ENCODE assay signal across 10 mouse cellular contexts in genomic region chr14:61294738-61295079, GRCm38 (mm10). TPM values are rescaled to one million over a fixed set of nuclear protein-coding genes. Genes with fewer than 3 reads are reported as not detected.
A peak's percentile ranks its signal among the peaks of the same experiment; 100 is the strongest.
DNase-seq lines count a peak whose midpoint lies in the region; ATAC-seq and TF ChIP-seq lines count a peak whose summit lies in the region.
"Had no signal": no experiment of that assay in that cellular context is flagged by ENCODE, and none has a peak within 500 bp of the region (broad histone marks: within the 10 kb centered on the region; RNA-seq: fewer than 3 reads in every experiment).

No protein-coding gene starts in this region.

- TF ChIP-seq EP300 in lung, postnatal 0 days (IDR thresholded peaks at IDR 0.05) = no peak

- 17% methylated on average over 6 of the region's 6 CpGs for WGBS in heart, embryonic 14.5 days
- 19% methylated on average over 6 of the region's 6 CpGs for WGBS in lung, postnatal 0 days

- peak; percentile 49 for TF ChIP-seq CTCF in lung, postnatal 0 days (IDR thresholded peaks at IDR 0.05)

- H3K36me3 ChIP-seq in heart, embryonic 14.5 days (ENCODE audit: control insufficient read depth, insufficient read depth, low read length) = no peaks in the 10 kb centered on the region
- H3K36me3 ChIP-seq in lung, postnatal 0 days (ENCODE audit: insufficient read depth, low read length) = no peaks in the 10 kb centered on the region
- H3K36me3 ChIP-seq: G1E had no signal

- no peak overlapping the region for H3K27ac ChIP-seq in heart, embryonic 14.5 days (replicated peaks in 1 of 2; ENCODE audit: control insufficient read depth in 1 of 2, insufficient read depth in 1 of 2, low read depth in 2 of 2, low read length in 2 of 2)
- no peak overlapping the region for H3K27ac ChIP-seq in lung, postnatal 0 days (ENCODE audit: low read length)

- no peak overlapping the region for H3K9ac ChIP-seq in heart, embryonic 14.5 days (ENCODE audit: low read length)
- no peak overlapping the region for H3K9ac ChIP-seq in lung, postnatal 0 days (replicated peaks; ENCODE audit: low read depth)

- 0 out of 2 replicates have a peak overlapping the region, but pooled peaks have one; percentile 12 for H3K4me2 ChIP-seq in heart, embryonic 14.5 days (ENCODE audit: low read length)
- H3K4me2 ChIP-seq in lung, postnatal 0 days (replicated peaks; ENCODE audit: low read depth, low read length) = no peak overlapping the region

- ATAC-seq in heart, embryonic 14.5 days (ENCODE audit: insufficient number of reproducible peaks, insufficient read depth, low FRiP score, low read depth) = no peak
- ATAC-seq in lung, postnatal 0 days = peak; percentile 48; the same call in 1 of the 2 replicates

- peak; percentile 63 for DNase-seq in gastrocnemius, adult 18-20 months (ENCODE audit: low spot score)
- no peak for DNase-seq in gastrocnemius, postnatal 25 days
- peak; percentile 61 for DNase-seq in adrenal gland, adult 2 months
- DNase-seq in embryo, embryonic 11 days = peak; percentile 76
- peak; percentile 57 for DNase-seq in layer of hippocampus, adult 11-12 months (ENCODE audit: low spot score)
- DNase-seq in lung, postnatal 0 days (ENCODE audit: low spot score) = peak; percentile 61
- peak; percentile 62 for DNase-seq in right cerebral cortex, postnatal 4 days

- no peaks in the 10 kb centered on the region for H3K9me3 ChIP-seq in heart, embryonic 14.5 days (ENCODE audit: control insufficient read depth, low read length)
- no peaks in the 10 kb centered on the region for H3K9me3 ChIP-seq in lung, postnatal 0 days (ENCODE audit: low read length)
- H3K9me3 ChIP-seq: G1E had no signal

- 0 out of 4 replicates have a peak, but pooled peaks cover 2 to 6% of the 10 kb centered on the region in 2 experiments for H3K4me1 ChIP-seq in heart, embryonic 14.5 days (ENCODE audit: control insufficient read depth in 2 of 2, insufficient read depth in 2 of 2, low read length in 2 of 2)
- H3K4me1 ChIP-seq in lung, postnatal 0 days (ENCODE audit: insufficient read depth, low read depth, low read length) = no peaks in the 10 kb centered on the region

- H3K4me3 ChIP-seq in heart, embryonic 14.5 days (ENCODE audit: control insufficient read depth in 1 of 2, insufficient read depth in 1 of 2, low read depth in 1 of 2, low read length in 2 of 2) = no peak overlapping the region
- no peak overlapping the region for H3K4me3 ChIP-seq in lung, postnatal 0 days (ENCODE audit: low read depth, low read length)

- no peaks in the 10 kb centered on the region for H3K27me3 ChIP-seq in heart, embryonic 14.5 days (ENCODE audit: control insufficient read depth, insufficient read depth, low read length)
- H3K27me3 ChIP-seq in lung, postnatal 0 days (replicated peaks; ENCODE audit: insufficient read depth, low read length) = no peaks in the 10 kb centered on the region

RNA-seq across cellular contexts. Expression of gene Arl11, which starts 14.8 kb away (rescaled TPM):
- under 1 TPM; 0.16 to 0.24 TPM for total RNA-seq in gastrocnemius, adult 18-20 months (2021)
- total RNA-seq in gastrocnemius, postnatal 25 days (2021) = under 1 TPM; 0.23 to 0.48 TPM
- total RNA-seq in adrenal gland, adult 2 months (2021) = 1 to 10 TPM in 1 of 2 experiments, under 1 TPM in 1; 0.97 to 1.3 TPM
- polyA plus RNA-seq in adrenal gland, adult 2 months (2012; rRNA removed) = 0.83 and 1.3 TPM in 2 replicates
- polyA plus RNA-seq in heart, embryonic 14.5 days (2014; fragmentation: Nextera tagmentation; extraction: Ambion mirVana) = 0.88 and 1.3 TPM in 2 replicates
- 4.6 and 5.0 TPM in 2 replicates for polyA plus RNA-seq in lung, postnatal 0 days (2015; fragmentation: Nextera tagmentation; extraction: Ambion mirVana)
- total RNA-seq: G1E had no signal
- polyA plus RNA-seq: G1E had no signal

RNA-seq across cellular contexts. Expression of gene Sgcg, which starts 36.4 kb away (rescaled TPM):
- total RNA-seq in gastrocnemius, adult 18-20 months (2021) = 100 to 1,000 TPM; 119 to 130 TPM
- 100 to 1,000 TPM; 142 to 155 TPM for total RNA-seq in gastrocnemius, postnatal 25 days (2021)
- 1 to 10 TPM in 1 of 2 experiments, under 1 TPM in 1; 0.89 to 3.0 TPM for total RNA-seq in adrenal gland, adult 2 months (2021)
- polyA plus RNA-seq in adrenal gland, adult 2 months (2012; rRNA removed) = not detected in 2 replicates
- 41.0 and 44.1 TPM in 2 replicates for polyA plus RNA-seq in heart, embryonic 14.5 days (2014; fragmentation: Nextera tagmentation; extraction: Ambion mirVana)
- 4.2 and 6.1 TPM in 2 replicates for polyA plus RNA-seq in lung, postnatal 0 days (2015; fragmentation: Nextera tagmentation; extraction: Ambion mirVana)
- total RNA-seq: left cerebral cortex, postnatal 36 days had no signal
- polyA plus RNA-seq: G1E had no signal

Comparison
In these comparisons a context has a peak if more than half of its experiments do, and no peak if none do; other contexts are left out.
1. RNA of gene Sgcg, which starts 36.4 kb away (total RNA-seq): 142 to 155 TPM in gastrocnemius, postnatal 25 days and 119 to 130 TPM in gastrocnemius, adult 18-20 months; 0.89 to 3.0 TPM in adrenal gland, adult 2 months; every median in the first group is over 10 times any median in the second.